Mouse (Mus musculus) heart, embryonic 12.5 days (tissue): Measurements from ENCODE around the gene Gm17581. TPM values are rescaled to one million over a fixed set of nuclear protein-coding genes. Genes with fewer than 3 reads are reported as not detected.

Experiments used
- ATAC-seq: fragments of 200-750 bp; cut with Nextera tagmentation; 2 replicates; pipeline ENCODE4 v1.8.0; 2017; ENCODE audit warnings: moderate TSS enrichment, moderate library complexity; ENCODE audit not compliant: insufficient number of reproducible peaks, low FRiP score
- H3K27ac ChIP-seq: fragments of 300-500 bp; sonication (generic); 2 replicates; pipeline ENCODE4 v1.5.1; 2016; ENCODE audit warnings: mild to moderate bottlenecking, moderate library complexity; ENCODE audit not compliant: poor library complexity, severe bottlenecking
- H3K27me3 ChIP-seq: fragments of 300-500 bp; sonication (generic); replicated peaks from 2 replicates; pipeline ENCODE4 v1.6.1; 2016; ENCODE audit warnings: mild to moderate bottlenecking, moderate library complexity
- H3K36me3 ChIP-seq: fragments of 300-500 bp; sonication (generic); 2 replicates; pipeline ENCODE4 v1.6.1; 2016; ENCODE audit warnings: mild to moderate bottlenecking, moderate library complexity
- H3K4me1 ChIP-seq: fragments of 300-500 bp; sonication (generic); replicated peaks from 2 replicates; pipeline ENCODE4 v1.6.1; 2016; ENCODE audit warnings: mild to moderate bottlenecking
- H3K4me2 ChIP-seq: fragments of 300-500 bp; sonication (generic); 2 replicates; pipeline ENCODE4 v1.6.1; 2016; ENCODE audit warnings: mild to moderate bottlenecking, moderate library complexity
- H3K4me3 ChIP-seq: fragments of 300-500 bp; sonication (generic); 2 replicates; pipeline ENCODE4 v1.5.1; 2016; ENCODE audit warnings: mild to moderate bottlenecking
- H3K9ac ChIP-seq: fragments of 300-500 bp; sonication (generic); 2 replicates; pipeline ENCODE4 v1.6.1; 2016; ENCODE audit warnings: mild to moderate bottlenecking, moderate library complexity
- H3K9me3 ChIP-seq: fragments of 300-500 bp; sonication (generic); replicated peaks from 2 replicates; pipeline ENCODE4 v1.6.1; 2016; ENCODE audit warnings: mild to moderate bottlenecking, moderate library complexity
- WGBS: fragments of 180-500 bp; shearing (Covaris S2); methylation state at CpG from one replicate; pipeline ENCODE4 v1.1.7; 2016; 5-methylcytosine and 5-hydroxymethylcytosine counted together
- polyA plus RNA-seq: library from polyadenylated mRNA; unstranded; fragments of >200 nt; fragmentation: Nextera tagmentation; extraction: Ambion mirVana; gene quantifications from 2 replicates; pipeline ENCODE4 v1.2.1, GENCODE M21; 2016

Gene Gm17581
- polyA plus RNA-seq, 1 experiment from 2014 or later = not detected

DNA sequence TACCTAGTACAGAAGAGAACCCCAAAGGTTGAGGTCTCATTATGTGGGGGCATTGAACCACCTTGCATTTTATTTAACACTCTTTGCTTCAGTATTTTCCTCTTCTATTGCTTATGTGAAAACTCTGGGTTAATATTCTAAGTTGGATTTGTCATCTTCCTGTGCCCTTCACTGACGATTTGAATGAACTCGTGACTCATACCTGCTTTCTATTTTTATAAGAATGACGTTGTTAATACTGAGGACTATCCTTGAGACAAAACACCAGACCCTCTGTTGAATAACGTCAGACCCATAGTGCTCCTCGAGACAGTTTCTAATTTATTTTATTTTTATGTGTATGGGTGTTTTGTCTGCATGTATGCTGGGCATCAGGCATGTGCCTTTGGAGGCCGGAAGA lies 1.3 kb upstream of the Gm17581 start:
- Histone ChIP-seq H3K36me3 (no peaks in the 10 kb centered on the region), H3K9me3 (no peaks in the 10 kb centered on the region), H3K4me2 (no peak overlapping the region), H3K27me3 (no peaks in the 10 kb centered on the region), H3K9ac (no peak overlapping the region), H3K4me3 (no peak overlapping the region), H3K4me1 (no peaks in the 10 kb centered on the region), H3K27ac (no peak overlapping the region)
- no peak for ATAC-seq
- WGBS = 57% methylated on average over 6 of the region's 6 CpGs

DNA sequence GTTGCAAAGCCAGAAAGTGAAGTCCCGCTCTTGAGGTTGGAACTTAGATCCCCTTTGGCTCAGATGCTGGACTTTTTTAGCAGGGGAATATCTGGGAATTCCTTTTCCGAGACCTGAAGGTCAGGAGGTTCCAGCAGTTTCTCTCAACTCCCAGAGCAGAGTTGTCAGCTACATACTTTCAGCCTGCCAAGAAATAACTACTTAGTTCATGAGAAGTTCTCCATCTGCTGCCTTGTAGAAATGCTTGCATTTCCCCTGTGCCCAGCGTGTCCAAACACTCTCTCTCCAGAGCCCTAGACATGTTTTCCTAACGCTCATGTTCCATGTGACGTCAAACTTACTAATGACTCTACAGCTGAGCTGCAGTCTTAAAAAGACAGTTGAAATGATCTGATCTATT lies 586 bp downstream of the Gm17581 start:
- Histone ChIP-seq H3K4me2 (no peak overlapping the region), H3K4me3 (no peak overlapping the region), H3K36me3 (no peaks in the 10 kb centered on the region), H3K27ac (no peak overlapping the region), H3K9ac (no peak overlapping the region), H3K4me1 (no peaks in the 10 kb centered on the region), H3K9me3 (no peaks in the 10 kb centered on the region), H3K27me3 (no peaks in the 10 kb centered on the region)
- 75% methylated on average over 5 of the region's 5 CpGs for WGBS
- ATAC-seq = no peak

DNA sequence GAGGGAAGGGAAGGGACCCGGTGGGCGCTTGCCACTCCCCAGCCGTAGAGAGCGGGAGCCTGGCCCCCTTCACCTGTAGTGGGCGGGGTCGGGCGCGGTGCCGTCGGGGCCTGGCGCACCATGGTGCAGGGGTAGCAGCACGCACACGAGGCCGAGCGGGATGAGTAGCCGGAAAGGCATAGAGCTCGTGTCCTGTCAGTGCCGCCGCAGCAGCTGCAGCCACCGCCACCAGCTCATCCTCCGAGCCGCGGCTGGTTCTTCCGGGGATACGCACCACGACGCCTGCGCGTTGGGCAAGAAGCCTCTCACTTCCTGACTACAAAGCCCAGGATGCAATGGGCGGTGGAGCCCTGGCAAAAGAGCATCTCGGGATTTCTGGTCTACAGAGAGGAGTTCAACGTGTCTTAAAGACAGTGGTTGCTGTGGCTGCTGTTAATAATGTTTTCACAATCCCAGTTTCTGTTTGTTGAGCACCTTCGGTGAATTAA lies 6.5 kb downstream of the Gm17581 start, which contains the start of gene Edem2:
Gene Edem2, minus strand, starts transcription at position 318 of the 488 bp plus-strand sequence.
- WGBS = under 1% methylated on average over 33 of the region's 33 CpGs
- H3K27ac ChIP-seq = no peak within 1 kb of the TSS

DNA sequence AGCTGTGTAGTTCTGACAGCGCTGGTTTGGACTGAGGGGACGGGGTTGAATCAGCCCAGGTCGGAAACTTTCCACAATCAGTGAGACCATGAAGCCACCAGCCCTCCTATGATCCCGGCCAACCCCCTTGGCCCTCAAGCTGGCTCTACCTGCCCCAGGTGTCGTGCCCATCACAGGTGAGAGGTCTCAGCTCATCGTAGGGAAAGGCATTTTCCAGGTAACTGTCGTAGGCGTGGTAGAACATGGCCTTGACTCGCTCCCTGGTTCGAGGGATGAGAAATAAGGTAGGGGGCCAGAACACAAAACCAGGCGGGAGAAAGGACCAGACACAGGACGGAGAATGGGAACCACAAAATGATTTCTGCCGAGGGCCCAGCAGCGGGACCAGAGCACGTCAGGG lies 6.9 kb downstream of the Gm17581 start:
- Histone ChIP-seq H3K27me3 (no peaks in the 10 kb centered on the region), H3K27ac (no peak overlapping the region), H3K36me3 (peaks cover 12% of the 10 kb centered on the region), H3K4me1 (peaks cover 6% of the 10 kb centered on the region), H3K9ac (peak overlapping the region; percentile 90), H3K9me3 (no peaks in the 10 kb centered on the region), H3K4me2 (peak overlapping the region; percentile 93), H3K4me3 (peak overlapping the region; percentile 87)
- 4% methylated on average over 15 of the region's 15 CpGs for WGBS
- no peak for ATAC-seq

More for the DNA sequence above, 6.5 kb downstream of the Gm17581 start, which contains the start of gene Edem2:
- Histone ChIP-seq H3K4me2 (peak within 1 kb of the TSS; percentile 93), H3K4me3 (peak within 1 kb of the TSS; percentile 87), H3K9ac (peak within 1 kb of the TSS; percentile 90), H3K36me3 (peaks cover 12% of the 10 kb centered on the region), H3K27me3 (no peaks in the 10 kb centered on the region), H3K9me3 (no peaks in the 10 kb centered on the region), H3K4me1 (peaks cover 6% of the 10 kb centered on the region)
- ATAC-seq = peak; percentile 89

DNA sequence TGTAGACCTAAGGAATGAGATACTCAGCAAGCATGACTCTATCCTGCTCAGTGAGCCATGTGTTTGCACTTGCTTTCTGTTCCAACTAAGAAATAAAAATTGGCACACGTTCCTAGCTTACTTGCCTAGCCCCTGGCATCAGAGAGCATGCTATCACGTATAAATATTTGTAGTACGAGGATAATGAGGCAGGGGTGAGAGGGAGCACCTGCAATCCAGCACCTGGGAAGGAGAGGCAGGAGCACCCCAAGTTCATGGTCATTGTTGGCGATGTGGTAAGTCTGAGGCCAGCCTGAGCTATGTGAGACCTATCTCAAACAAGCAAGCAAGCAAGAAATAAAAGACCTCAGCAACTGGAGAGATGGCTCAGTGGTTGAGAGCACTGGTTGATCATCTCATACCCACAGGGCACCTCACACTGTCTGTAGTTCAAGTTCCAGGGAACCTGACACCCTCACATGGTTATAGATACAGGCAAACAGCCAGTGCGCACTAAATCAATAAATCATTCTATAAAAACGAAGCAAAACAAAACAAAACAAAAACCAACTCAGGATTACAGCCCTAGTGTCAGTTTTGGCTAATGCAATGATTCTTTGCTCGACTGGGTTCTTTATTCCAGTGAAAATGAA lies 7.8 kb downstream of the Gm17581 start:
- Histone ChIP-seq H3K9ac (no peak overlapping the region), H3K4me3 (no peak overlapping the region), H3K4me1 (peaks cover 6% of the 10 kb centered on the region), H3K27ac (no peak overlapping the region), H3K36me3 (peaks cover 15% of the 10 kb centered on the region), H3K9me3 (no peaks in the 10 kb centered on the region), H3K27me3 (no peaks in the 10 kb centered on the region), H3K4me2 (no peak overlapping the region)
- 77% methylated on average over 7 of the region's 7 CpGs for WGBS
- ATAC-seq = no peak

DNA sequence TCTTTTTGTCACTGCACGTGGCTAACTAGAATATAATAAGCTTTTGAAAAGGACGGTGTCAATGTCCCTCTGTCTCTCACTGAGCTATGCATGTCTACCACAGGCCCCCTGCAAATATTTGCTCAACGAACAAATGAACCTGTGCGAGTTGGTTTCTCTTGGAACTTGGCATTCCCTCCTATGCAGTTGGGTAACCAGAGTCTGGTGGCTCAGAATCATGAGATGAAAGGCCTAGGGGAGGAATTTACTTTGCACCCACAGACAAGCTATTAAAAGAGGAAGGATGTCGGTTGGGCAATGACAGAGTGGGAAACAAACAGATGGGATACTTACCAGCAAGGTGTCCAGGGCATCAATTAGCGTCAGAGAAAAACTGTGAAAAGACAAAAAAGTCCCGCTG lies 9.4 kb downstream of the Gm17581 start:
- ATAC-seq = no peak
- WGBS = 85% methylated on average over 7 of the region's 7 CpGs

DNA sequence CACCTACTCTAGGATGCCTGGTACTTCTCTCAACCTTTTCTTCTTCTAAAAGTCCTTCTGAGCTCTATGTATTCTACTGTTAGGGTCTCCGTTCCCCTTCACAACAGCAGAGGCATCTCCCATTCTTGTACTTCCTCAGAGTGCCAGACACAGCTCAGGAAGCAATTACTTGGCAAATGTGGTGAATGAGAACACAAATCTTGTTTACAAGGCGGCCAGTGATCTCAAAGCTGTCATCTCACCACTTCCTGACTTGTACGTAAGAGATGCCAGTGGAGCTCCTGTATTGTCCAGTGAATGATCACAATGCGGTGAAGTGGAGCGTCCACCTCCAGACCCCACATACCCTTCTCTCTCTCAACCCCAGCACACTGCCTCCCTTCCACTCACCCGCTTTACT lies 11.1 kb downstream of the Gm17581 start:
- Histone ChIP-seq H3K4me1 (peaks cover 6% of the 10 kb centered on the region), H3K36me3 (peaks cover 27% of the 10 kb centered on the region), H3K4me3 (no peak overlapping the region), H3K4me2 (no peak overlapping the region), H3K9ac (no peak overlapping the region), H3K9me3 (no peaks in the 10 kb centered on the region), H3K27ac (no peak overlapping the region), H3K27me3 (no peaks in the 10 kb centered on the region)
- WGBS = 77% methylated on average over 6 of the region's 6 CpGs
- ATAC-seq = no peak

More for the DNA sequence above, 9.4 kb downstream of the Gm17581 start:
- H3K36me3 ChIP-seq = peaks cover 26% of the 10 kb centered on the region
- H3K27ac ChIP-seq = no peak overlapping the region
- H3K27me3 ChIP-seq = no peaks in the 10 kb centered on the region
- no peak overlapping the region for H3K4me3 ChIP-seq
- peaks cover 6% of the 10 kb centered on the region for H3K4me1 ChIP-seq
- no peak overlapping the region for H3K9ac ChIP-seq
- H3K4me2 ChIP-seq = no peak overlapping the region
- no peaks in the 10 kb centered on the region for H3K9me3 ChIP-seq

DNA sequence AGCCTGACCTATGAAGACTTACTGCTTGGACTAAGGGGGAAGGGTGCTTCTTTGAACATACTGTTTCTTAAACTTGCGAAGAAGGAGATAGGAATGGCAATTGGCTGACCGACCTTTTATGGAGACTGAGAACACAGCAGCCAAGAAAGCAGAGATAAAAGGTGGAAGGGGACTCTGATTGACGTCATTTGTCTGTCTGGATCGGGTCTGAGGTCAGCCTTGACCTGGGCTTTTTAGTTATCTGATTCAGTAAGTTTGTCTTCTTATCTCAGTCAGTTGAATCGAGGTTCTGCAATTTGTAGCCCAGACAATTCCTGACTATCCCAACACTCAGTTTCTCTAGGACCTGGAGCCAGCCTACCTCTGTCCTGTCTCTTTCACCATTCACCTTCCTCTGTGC lies 11.6 kb downstream of the Gm17581 start:
- no peaks in the 10 kb centered on the region for H3K27me3 ChIP-seq
- WGBS = 34% methylated on average over 5 of the region's 5 CpGs
- no peak for ATAC-seq
- H3K9ac ChIP-seq = no peak overlapping the region
- H3K4me1 ChIP-seq = peaks cover 6% of the 10 kb centered on the region
- peaks cover 32% of the 10 kb centered on the region for H3K36me3 ChIP-seq
- no peak overlapping the region for H3K4me2 ChIP-seq
- H3K27ac ChIP-seq = no peak overlapping the region
- H3K4me3 ChIP-seq = no peak overlapping the region
- no peaks in the 10 kb centered on the region for H3K9me3 ChIP-seq

DNA sequence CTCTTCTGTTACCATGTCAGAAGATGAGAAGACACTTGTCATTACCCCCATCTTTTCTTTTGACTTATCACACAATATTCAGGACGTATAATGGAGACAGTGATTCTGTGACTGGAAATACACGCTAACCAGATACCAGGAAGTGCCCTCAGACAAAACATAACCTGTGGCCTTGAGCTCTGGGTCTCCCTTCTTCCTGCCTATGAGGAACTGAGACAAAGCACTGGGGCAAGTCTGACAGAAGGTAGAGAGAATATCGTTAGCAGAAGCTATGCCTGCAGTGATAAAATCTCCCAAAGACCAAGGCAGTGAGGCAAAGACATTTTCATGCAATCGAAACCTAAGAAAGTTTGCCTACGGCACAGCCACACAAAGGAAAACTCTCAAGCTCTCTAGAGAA lies 15.1 kb downstream of the Gm17581 start:
- Histone ChIP-seq H3K9ac (no peak overlapping the region), H3K4me1 (no peaks in the 10 kb centered on the region), H3K4me3 (no peak overlapping the region), H3K36me3 (peaks cover 44% of the 10 kb centered on the region), H3K9me3 (no peaks in the 10 kb centered on the region), H3K27me3 (no peaks in the 10 kb centered on the region), H3K27ac (no peak overlapping the region), H3K4me2 (no peak overlapping the region)
- no peak for ATAC-seq
- 78% methylated on average over 5 of the region's 5 CpGs for WGBS

DNA sequence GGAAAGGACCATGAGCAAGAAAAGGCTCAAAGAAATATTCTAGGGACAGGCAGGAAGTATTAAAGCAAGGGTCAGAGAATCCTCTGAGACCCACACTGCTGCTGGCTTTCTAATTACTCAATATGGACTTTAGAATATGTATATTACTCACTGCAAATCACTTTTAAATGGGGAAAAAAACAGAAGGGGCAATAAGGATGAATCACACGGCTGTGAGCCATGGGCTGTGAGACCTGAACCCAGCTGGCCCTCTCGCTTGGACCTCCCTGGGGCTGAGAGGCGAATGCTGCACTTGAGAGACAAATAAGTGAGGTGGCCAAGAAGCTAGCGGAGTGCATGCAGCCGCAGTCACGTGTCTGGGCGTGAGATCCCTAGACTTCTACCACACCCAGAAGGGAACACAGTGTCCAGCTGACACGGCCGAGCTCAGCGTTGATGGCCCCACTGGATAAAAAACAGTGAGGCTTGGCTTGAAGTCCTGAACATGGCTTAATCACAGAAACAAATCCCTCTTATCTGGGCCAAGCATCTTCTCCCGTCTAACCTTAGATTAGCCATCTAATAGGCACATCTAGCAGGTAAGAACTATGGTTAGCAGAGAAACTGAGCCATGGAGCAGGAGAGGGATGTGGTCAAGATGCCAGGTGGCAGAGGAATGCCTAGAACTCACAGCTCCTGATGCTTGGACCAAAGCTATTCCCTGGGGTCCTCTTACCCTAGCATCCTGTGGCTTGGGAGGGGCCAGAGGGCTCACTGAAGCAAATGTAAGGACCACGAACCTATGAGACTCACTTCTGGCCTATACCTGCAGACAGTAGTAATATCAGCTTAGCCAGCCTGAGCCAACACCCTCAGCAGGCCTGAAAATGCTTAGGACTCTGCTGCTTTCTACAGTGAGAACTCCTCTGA lies 18.3 kb downstream of the Gm17581 start:
- Histone ChIP-seq H3K4me3 (no peak overlapping the region), H3K36me3 (peaks cover 64% of the 10 kb centered on the region), H3K27me3 (no peaks in the 10 kb centered on the region), H3K9me3 (no peaks in the 10 kb centered on the region), H3K4me1 (no peaks in the 10 kb centered on the region), H3K4me2 (no peak overlapping the region), H3K9ac (no peak overlapping the region), H3K27ac (no peak overlapping the region)
- ATAC-seq = no peak
- WGBS = 74% methylated on average over 12 of the region's 12 CpGs

DNA sequence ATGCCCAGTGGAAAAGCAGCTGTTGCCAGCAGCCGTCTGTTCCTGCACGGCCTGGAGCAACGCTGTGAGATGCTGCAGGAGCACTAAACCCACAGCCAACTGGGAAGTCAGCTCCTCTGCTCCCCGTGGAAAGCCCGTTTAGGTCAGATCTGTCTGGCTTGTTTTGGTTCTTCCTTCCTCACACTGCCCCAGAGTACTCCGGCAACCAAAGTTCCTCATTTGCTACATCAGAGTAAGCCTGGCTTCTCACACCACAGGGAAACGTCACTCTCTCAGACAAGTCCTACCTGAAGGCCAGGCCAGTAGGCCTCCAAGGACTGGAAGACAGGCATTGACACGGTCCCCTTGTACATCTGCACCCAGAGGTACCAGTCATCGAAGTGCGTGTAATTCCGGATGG lies 25.1 kb downstream of the Gm17581 start:
- no peak overlapping the region for H3K27ac ChIP-seq
- H3K4me1 ChIP-seq = peaks cover 10% of the 10 kb centered on the region
- H3K9ac ChIP-seq = no peak overlapping the region
- H3K9me3 ChIP-seq = no peaks in the 10 kb centered on the region
- no peak overlapping the region for H3K4me3 ChIP-seq
- no peaks in the 10 kb centered on the region for H3K27me3 ChIP-seq
- ATAC-seq = no peak
- no peak overlapping the region for H3K4me2 ChIP-seq
- 84% methylated on average over 11 of the region's 11 CpGs for WGBS
- H3K36me3 ChIP-seq = peaks cover 63% of the 10 kb centered on the region
